ENCODE assay signal across 16 mouse cellular contexts in genomic region chrX:20221486-20221885, GRCm38 (mm10).
"Had no signal": no experiment of that assay in that cellular context is flagged by ENCODE, and none has a peak within 500 bp of the region (broad histone marks: within the 10 kb centered on the region; RNA-seq: fewer than 3 reads in every experiment).

No protein-coding gene starts in this region.

- H3K27ac ChIP-seq: kidney, postnatal 0 days; left cerebral cortex, adult 2 months; liver, embryonic 13.5 days had no signal

- H3K27me3 ChIP-seq: liver, embryonic 13.5 days had no signal

- H3K4me3 ChIP-seq: left cerebral cortex, adult 2 months; liver, embryonic 13.5 days had no signal

- H3K9ac ChIP-seq: liver, embryonic 13.5 days had no signal

- H3K4me2 ChIP-seq: liver, embryonic 13.5 days; midbrain, embryonic 11.5 days had no signal

- DNase-seq: kidney, adult 2 months; kidney, postnatal 25 days; layer of hippocampus, postnatal 36 days; liver, embryonic 13.5 days; lung, adult 2 months; lung, postnatal 14 days; lung, postnatal 4 days; midbrain, embryonic 14.5 days; right cerebral cortex, adult 18-20 months; right cerebral cortex, postnatal 14 days; spleen, adult 18-20 months; thymus, adult 18-20 months; thymus, postnatal 36 days had no signal

- H3K4me1 ChIP-seq: liver, embryonic 13.5 days had no signal

- H3K9me3 ChIP-seq: liver, embryonic 13.5 days had no signal

- H3K36me3 ChIP-seq: liver, embryonic 13.5 days had no signal
